Mouse (Mus musculus) frontal cortex, adult (tissue): ENCODE data around the gene Zfp541.

Experiments used
- ATAC-seq: cut with Nextera tagmentation; 2 replicates; pipeline ENCODE4 v1.9.2; 2017; ENCODE audit warnings: mild to moderate bottlenecking, moderate library complexity, mixed read lengths; ENCODE audit not compliant: low TSS enrichment

Gene Zfp541

DNA sequence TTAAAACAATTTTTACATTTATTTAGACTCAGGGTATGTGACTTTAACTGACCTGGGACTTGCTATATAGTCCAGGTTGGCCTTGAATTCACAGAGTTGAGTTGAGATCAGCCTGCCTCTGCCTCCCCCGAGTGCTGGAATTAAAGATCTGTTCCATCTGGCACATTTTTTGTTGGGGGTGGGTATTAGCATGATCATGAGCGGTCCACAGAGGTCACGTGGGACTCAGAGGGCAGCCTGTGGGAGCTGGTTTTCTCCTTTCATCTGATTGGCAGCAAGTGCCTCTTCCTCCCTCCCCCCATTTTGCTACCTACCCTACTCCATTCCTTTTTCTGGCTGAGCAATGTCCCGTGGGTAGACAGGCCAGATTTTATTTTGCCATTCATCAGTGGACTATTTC lies 19.0 kb downstream of the Zfp541 start:
- ATAC-seq = no peak

GRCm38 (mm10) chr7:16083361-16083760 lies 21.7 kb downstream of the Zfp541 start:
- ATAC-seq = no peak

- no peak for ATAC-seq
Measured at GRCm38 (mm10) chr7:16087587-16087986, 26.0 kb downstream of the Zfp541 start.

- ATAC-seq = no peak
Measured at GRCm38 (mm10) chr7:16094592-16094991, 33.0 kb downstream of the Zfp541 start.

GRCm38 (mm10) chr7:16098021-16099017 lies 36.7 kb downstream of the Zfp541 start, which contains the start of gene Napa:
Gene Napa (plus strand): TSS chr7:16098458.
- ATAC-seq = peak; percentile 86

- ATAC-seq = no peak
Measured at GRCm38 (mm10) chr7:16099901-16100300, 38.3 kb downstream of the Zfp541 start.

DNA sequence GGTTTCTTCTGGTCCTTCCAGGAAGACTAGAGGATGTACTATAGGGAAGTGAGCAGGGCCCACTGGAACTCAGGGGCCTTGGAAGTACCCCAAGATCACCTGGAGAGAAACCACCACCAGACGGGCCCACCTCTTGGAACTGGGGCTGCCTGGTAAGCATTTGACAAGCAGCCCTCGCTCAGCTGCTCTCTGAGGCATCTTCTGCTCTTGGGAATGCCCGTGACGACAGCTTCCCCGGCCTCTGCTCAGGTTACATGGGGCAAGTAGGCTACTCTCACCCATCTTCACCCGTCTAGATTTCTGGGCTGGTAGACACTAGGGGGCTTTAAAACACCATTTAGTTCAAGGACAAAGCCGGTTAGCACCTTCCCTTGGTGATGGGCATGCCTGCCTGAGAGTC lies 39.5 kb downstream of the Zfp541 start:
- ATAC-seq = no peak

DNA sequence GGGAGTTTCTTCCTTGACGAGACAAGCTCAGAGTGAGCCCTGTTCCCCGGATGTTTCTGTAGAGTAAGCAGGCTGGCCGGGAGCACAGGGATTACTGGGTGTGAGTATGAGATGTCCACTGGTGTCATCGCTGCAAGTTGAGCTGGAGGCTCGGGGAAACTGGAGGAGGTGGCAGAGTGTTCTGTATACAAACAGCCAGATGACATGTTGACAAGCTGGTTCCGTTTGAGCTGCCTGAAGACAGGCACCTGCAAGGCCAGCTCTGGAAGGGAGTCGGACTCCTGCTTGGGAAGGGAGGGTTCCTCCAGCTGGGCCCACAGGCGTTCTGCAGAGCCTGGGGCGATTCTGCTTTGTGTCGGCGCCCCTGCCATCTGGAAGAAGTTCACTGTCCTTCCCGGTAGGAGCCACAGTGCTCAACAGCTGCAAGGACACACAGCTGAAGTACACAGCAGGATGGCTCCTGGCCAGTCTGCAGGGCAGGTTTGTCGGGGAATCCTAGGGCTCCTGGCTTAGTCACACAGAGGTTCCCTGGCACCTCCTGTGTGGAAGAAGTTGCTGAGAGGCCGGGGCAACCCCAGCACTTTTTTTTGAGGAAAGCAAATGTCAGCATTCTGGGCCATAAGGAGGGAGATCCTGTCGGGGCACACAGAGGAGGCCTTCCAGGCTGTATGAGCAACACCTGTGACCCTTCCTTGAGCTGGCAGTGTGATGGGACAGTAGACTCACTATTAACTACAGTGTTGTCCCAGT lies 40.3 kb downstream of the Zfp541 start:
- ATAC-seq = no peak

- ATAC-seq = no peak
Measured at GRCm38 (mm10) chr7:16102686-16103226, 41.1 kb downstream of the Zfp541 start.

DNA sequence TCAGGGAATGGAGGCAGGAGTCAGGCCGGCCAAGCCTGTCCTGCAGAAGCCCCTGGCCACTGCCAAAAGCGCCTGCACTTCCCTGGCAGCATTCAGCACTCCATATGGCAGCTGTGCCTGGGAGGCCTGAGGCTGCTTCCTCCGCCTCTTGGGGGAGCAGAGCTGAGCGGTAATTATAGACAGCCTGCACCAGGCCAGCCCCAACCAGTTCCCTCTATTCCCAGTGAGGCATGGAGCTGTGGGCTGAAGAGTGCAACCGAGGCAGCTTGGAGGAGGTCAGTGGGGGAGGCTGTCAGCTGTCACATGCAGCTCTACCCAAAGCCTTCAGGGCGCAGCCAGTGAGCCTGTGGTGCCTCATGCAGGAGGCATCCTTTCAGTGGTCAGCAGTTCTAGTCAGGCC lies 42.1 kb downstream of the Zfp541 start:
- ATAC-seq = peak; percentile 76

DNA sequence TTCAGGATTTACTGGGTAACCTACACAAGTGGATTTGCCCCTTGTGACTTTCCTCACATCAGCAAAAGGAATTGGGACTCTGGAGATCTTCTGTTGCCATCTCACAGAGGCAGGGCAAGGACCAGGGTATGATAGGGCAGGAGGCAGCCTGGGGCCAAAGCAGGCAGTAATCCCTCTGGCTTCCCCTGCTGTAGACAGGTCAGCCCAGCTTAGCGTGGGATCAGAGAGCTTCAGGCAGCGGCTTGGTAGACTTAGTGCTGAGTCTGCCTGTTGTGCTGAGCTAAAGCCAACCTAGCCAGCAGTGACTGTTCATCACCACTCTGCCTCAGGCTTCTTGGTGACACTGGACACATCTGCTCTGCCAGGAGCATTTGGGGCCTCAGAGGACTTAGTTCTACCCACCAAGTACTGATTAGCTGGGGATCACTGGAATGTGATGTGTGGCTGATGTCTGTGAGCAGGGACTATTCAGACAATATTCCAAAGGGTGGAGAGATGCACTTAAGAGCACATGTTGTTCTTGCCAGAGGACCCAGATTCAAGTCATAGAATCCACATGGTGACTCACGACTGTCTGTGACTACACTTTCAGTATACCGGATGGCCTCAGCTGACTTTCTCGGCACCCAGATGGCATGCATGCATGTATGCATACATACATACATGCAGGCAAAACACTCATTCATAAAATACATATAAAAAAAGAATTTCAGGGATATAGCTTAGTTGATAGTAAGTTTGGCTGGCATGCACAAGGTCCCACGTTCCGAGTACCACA lies 43.2 kb downstream of the Zfp541 start:
- ATAC-seq = no peak

GRCm38 (mm10) chr7:16108886-16109542 lies 47.4 kb downstream of the Zfp541 start:
- no peak for ATAC-seq

DNA sequence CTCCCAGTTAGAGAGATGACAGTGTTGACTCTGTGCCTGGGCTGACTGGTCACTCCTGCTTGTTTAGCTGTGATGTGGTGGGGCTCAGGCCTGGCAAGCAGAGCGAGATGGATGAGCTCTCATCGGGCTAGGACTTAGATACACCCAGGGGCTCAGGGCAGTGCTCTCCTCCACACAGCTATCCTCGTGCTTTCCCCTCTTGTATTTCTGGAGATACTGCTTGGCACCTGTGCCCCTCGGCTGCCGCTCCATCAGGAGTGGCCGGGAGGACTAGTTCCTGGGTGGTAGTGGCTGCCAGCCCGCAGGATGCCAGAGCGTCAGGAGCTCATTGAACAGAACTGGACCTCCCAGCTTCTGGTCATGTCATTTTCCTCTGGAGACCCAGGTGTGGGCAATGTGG lies 48.5 kb downstream of the Zfp541 start:
- ATAC-seq = no peak

GRCm38 (mm10) chr7:16111284-16112090 lies 49.9 kb downstream of the Zfp541 start:
- peak; percentile 33 for ATAC-seq

DNA sequence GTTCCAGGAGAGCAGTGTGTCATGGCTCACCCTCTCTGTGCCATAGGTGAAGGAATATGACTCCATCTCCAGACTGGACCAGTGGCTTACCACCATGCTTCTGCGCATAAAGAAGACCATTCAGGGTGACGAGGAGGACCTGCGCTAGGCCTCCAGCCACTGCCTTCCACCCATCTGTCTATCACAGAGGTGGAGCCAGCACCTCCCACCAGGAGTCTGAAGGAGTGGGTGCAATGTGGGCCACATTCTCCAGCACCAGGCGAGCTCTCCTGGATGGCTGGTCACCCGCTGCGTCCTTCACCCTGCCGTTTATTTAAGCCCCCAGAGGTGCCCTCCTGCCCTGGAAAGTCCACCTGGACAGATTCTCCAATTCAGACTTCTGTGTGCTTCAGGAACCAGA lies 54.8 kb downstream of the Zfp541 start:
- peak; percentile 26; the same call in 1 of the 2 replicates for ATAC-seq

DNA sequence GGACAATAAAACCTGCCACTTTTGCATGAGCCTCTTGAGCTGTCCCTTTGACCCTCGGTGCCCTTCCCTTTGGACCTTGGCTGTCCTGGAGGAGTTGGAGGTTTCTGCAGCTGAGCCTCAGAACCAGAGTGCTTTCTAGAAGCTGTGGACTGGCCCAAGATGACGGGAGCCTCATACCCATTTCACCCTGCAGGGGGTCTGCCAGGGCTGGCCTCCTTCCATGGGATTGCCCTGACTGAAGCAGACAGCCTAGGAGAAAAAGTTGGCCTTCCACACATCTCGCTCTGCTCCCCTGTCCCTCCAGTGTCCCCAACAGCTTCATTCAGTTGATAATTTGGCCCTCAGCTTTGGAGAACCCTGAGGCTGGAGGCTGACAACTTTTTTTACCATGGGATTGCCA lies 55.5 kb downstream of the Zfp541 start:
- ATAC-seq = no peak

DNA sequence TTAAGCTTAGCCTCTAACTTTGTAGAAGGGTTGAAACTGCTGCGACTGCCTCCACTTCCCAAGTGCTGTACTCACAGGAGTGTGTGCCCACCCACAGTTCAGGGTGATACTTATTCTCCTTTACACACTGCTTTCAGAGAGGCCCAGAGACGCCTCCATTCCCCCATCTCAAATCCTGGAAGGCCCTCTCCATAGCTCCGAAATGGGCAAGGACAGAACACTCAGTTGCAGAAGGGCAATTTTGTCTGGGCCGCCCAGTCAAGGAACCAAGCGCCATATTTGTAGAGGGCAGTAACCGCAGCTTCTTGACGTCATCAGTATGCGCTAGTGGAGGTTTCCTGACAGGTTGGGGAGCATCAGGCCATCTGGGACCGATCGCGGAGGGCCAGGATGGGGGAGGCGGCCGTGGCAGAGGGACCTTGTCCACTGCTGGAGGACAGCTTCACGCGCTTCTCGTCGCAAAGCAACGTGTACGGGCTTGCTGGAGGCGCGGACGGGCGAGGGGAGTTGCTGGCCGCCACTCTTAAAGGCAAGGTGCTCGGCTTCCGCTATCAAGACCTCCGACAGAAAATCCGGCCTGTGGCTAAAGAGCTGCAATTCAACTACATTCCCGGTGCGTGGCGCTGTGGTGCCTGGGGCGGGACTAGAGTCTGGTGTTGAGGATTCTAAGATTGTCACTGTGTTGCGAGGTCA lies 58.1 kb downstream of the Zfp541 start, which contains the start of gene Kptn:
TSS of gene Kptn (plus strand) at position 327 of the 693 bp plus-strand sequence.
- peak; percentile 50 for ATAC-seq

DNA sequence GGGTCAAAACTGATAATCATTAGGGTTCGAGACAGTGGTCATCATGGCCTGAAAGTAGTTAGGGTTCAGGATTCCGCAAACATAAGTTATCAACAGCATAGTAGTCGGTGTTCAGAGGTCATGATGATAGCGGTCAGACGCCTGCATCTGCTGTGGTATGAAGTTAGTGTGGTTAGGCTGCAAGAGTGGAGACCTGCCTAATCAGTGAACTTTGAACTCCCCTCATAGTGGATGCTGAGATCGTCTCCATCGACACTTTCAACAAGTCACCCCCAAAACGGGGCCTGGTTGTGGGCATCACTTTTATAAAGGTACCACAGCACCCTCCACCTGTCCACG lies 58.6 kb downstream of the Zfp541 start:
- ATAC-seq = 0 out of 2 replicates have a peak, but pooled peaks have one; percentile 7

- no peak for ATAC-seq
Measured at GRCm38 (mm10) chr7:16125829-16126228, 64.2 kb downstream of the Zfp541 start.

DNA sequence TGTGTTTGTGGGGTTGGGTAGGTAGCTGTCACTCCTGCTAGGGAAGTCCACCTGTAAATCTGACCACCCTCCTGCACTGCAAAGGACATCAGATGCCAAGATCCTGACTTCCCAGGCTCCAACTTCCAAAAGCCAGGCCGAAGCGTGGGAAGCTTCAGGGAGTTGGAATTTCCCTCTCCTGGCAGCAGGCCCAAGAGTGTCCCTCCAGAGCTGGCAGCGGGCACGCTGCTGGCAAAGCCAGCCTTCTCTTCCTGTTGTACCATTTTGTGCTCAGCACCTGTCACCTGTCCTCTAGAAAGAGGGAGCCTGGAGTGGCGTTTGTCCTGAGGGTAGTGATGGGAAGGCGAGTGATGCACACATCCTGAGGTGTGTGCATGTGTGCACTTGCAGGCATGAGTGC lies 66.7 kb downstream of the Zfp541 start:
- ATAC-seq = no peak
